Mouse (Mus musculus): ENCODE measurements around the gene Vamp3.
"Not testable (repeated sequence)": the region's sequence is repeated elsewhere in the genome, so short reads cannot be mapped to it uniquely, and the experiment has no call there.

Gene Vamp3

GRCm38 (mm10) chr4:151044944-151045570 is 12.7 kb downstream of the Vamp3 start:
- DNase-seq (ENCODE audit: low spot score), result no peak

GRCm38 (mm10) chr4:151044037-151044943 is 13.5 kb downstream of the Vamp3 start, which contains the start of gene Per3:
Gene Per3 (minus strand): TSS chr4:151044665.
- peak; percentile 96 for DNase-seq (ENCODE audit: low spot score)

- no peak for DNase-seq (ENCODE audit: low spot score)
These were observed 14.5 kb downstream of the Vamp3 start for GRCm38 (mm10) chr4:151043281-151043680.

- DNase-seq (ENCODE audit: low spot score), result no peak
These were observed 16.3 kb downstream of the Vamp3 start for GRCm38 (mm10) chr4:151041506-151041905.

- no peak for DNase-seq (ENCODE audit: low spot score)
These were observed 20.0 kb downstream of the Vamp3 start for GRCm38 (mm10) chr4:151037800-151038199.

- no peak for DNase-seq (ENCODE audit: low spot score)
These were observed 21.2 kb downstream of the Vamp3 start for GRCm38 (mm10) chr4:151036521-151036920.

- peak; percentile 75 for DNase-seq (ENCODE audit: low spot score)
These were observed 30.8 kb downstream of the Vamp3 start for GRCm38 (mm10) chr4:151027001-151027400.

GRCm38 (mm10) chr4:151024152-151024551 is 33.6 kb downstream of the Vamp3 start:
- DNase-seq (ENCODE audit: low spot score), result no peak

GRCm38 (mm10) chr4:151017356-151017755 is 40.4 kb downstream of the Vamp3 start:
- DNase-seq (ENCODE audit: low spot score), result not testable (repeated sequence)

GRCm38 (mm10) chr4:151015946-151016345 is 41.8 kb downstream of the Vamp3 start:
- DNase-seq (ENCODE audit: low spot score), result peak; percentile 32

GRCm38 (mm10) chr4:151010316-151010715 is 47.4 kb downstream of the Vamp3 start:
- DNase-seq (ENCODE audit: low spot score), result no peak

GRCm38 (mm10) chr4:151006945-151007344 is 50.8 kb downstream of the Vamp3 start:
- peak; percentile 61 for DNase-seq (ENCODE audit: low spot score)

GRCm38 (mm10) chr4:151005656-151006318 is 52.0 kb downstream of the Vamp3 start:
- DNase-seq (ENCODE audit: low spot score), result no peak

GRCm38 (mm10) chr4:151001397-151001796 is 56.4 kb downstream of the Vamp3 start:
- no peak for DNase-seq (ENCODE audit: low spot score)

- no peak for DNase-seq (ENCODE audit: low spot score)
These were observed 59.1 kb downstream of the Vamp3 start for GRCm38 (mm10) chr4:150998626-150999025.

Data from embryo, embryonic 10 days (tissue).